Mouse (Mus musculus) brain, embryonic 14.5 days (tissue): Measurements from ENCODE around the gene Rab20.
A peak's percentile ranks its signal among the peaks of the same experiment; 100 is the strongest.

Experiments
- CTCF ChIP-seq: fragments of 200-500 bp; IDR thresholded peaks from 2 replicates; pipeline ENCODE4 v1.5.1; 2012; ENCODE audit warnings: inconsistent platforms, mild to moderate bottlenecking, moderate library complexity, borderline replicate concordance; ENCODE audit not compliant: insufficient read depth, insufficient read length; ENCODE audit errors: extremely low read depth
- POLR2A ChIP-seq: fragments of 200-500 bp; IDR thresholded peaks from 2 replicates; pipeline ENCODE4 v1.6.1; 2012; ENCODE audit warnings: mild to moderate bottlenecking, inconsistent platforms, borderline replicate concordance; ENCODE audit not compliant: poor library complexity, insufficient read depth, insufficient read length, severe bottlenecking; ENCODE audit errors: extremely low read depth

DNA sequence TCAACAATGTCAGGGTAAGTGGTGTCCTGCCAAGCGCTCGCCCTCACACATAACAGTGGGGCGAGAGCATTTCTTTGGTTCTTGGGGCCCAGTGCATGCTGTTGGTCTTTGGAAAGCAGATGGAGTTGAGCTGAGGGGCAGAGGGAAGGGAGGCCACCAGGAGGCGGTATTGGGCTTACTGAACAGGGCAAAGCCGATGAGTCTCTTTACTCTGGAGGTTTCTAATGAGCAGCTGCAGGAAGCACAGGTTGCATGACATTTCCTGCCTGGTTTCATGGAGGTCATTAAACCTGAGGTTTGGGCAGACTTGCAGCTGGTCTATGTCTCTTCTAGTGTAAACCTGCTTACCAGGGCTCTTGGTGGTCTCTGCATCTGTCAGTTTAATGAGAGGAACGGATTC, 28.3 kb upstream of the Rab20 start:
- TF ChIP-seq CTCF (peak; percentile 67), POLR2A (no peak)
